Mouse (Mus musculus) lung, embryonic 14.5 days (tissue): Measurements from ENCODE around the gene Zglp1. TPM values are rescaled to one million over a fixed set of nuclear protein-coding genes. Genes with fewer than 3 reads are reported as not detected.

Experiments used
- ATAC-seq: fragments of 200-750 bp; cut with Nextera tagmentation; 2 replicates; pipeline ENCODE4 v1.8.0; 2017; ENCODE audit warnings: mild to moderate bottlenecking, moderate TSS enrichment, moderate library complexity; ENCODE audit not compliant: insufficient read depth
- DNase-seq: peaks from one replicate; pipeline ENCODE4 v3.0.0-alpha.2; 2015
- H3K27ac ChIP-seq: fragments of 300-500 bp; sonication (generic); 2 replicates; pipeline ENCODE4 v1.5.1; 2014; ENCODE audit warnings: low read depth, mild to moderate bottlenecking, moderate library complexity
- H3K27me3 ChIP-seq: fragments of 300-500 bp; sonication (generic); 2 replicates; pipeline ENCODE4 v1.6.1; 2014; ENCODE audit warnings: low read length, control low read depth; ENCODE audit not compliant: insufficient read depth
- H3K36me3 ChIP-seq: fragments of 300-500 bp; sonication (generic); 2 replicates; pipeline ENCODE4 v1.6.1; 2014; ENCODE audit warnings: control low read depth; ENCODE audit not compliant: insufficient read depth
- H3K4me1 ChIP-seq: fragments of 300-500 bp; sonication (generic); 2 replicates; pipeline ENCODE4 v1.6.1; 2014; ENCODE audit warnings: antibody characterized with exemption, control low read depth; ENCODE audit not compliant: insufficient read depth
- H3K4me2 ChIP-seq: fragments of 300-500 bp; sonication (generic); 2 replicates; pipeline ENCODE4 v1.6.1; 2014; ENCODE audit warnings: mild to moderate bottlenecking
- H3K4me3 ChIP-seq: fragments of 300-500 bp; sonication (generic); 2 replicates; pipeline ENCODE4 v1.5.1; 2014; ENCODE audit warnings: low read depth, low read length
- H3K9ac ChIP-seq: fragments of 300-500 bp; sonication (generic); 2 replicates; pipeline ENCODE4 v1.6.1; 2014
- H3K9me3 ChIP-seq: fragments of 300-500 bp; sonication (generic); 2 replicates; pipeline ENCODE4 v1.6.1; 2016; ENCODE audit warnings: low read depth, low read length, control low read depth
- CTCF ChIP-seq: IDR thresholded peaks from 2 replicates; pipeline ENCODE4 v1.5.1; 2016; ENCODE audit warnings: antibody characterized with exemption, low read depth
- WGBS: fragments of 180-500 bp; shearing (Covaris S2); extraction: QIAGEN DNeasy Blood & Tissue Kit; methylation state at CpG from one replicate; pipeline ENCODE4 v1.1.7; 2014; 5-methylcytosine and 5-hydroxymethylcytosine counted together
- polyA plus RNA-seq: library from polyadenylated mRNA; unstranded; fragments of >200 nt; fragmentation: Nextera tagmentation; extraction: Ambion mirVana; gene quantifications from 2 replicates; pipeline ENCODE4 v1.2.1, GENCODE M21; 2014

Gene Zglp1
- polyA plus RNA-seq, 1 experiment from 2014 or later = not detected

DNA sequence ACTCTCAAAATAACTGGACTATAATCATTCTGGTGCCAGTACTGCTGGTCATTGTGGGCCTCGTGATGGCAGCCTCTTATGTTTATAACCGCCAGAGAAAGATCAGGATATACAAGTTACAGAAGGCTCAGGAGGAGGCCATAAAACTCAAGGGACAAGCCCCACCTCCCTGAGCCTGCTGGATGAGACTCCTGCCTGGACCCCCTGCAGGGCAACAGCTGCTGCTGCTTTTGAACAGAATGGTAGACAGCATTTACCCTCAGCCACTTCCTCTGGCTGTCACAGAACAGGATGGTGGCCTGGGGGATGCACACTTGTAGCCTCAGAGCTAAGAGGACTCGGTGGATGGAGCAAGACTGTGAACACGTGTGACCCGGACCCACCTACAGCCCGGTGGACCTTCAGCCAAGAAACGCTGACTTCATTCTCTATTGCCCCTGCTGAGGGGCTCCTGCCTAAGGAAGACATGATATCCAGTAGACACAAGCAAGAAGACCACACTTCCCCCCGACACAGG, 39.1 kb downstream of the Zglp1 start:
- H3K27ac ChIP-seq = no peak overlapping the region
- peaks cover 9% of the 10 kb centered on the region; the same call in 1 of the 2 replicates for H3K36me3 ChIP-seq
- no peak overlapping the region for H3K9ac ChIP-seq
- TF ChIP-seq CTCF = no peak
- no peak for ATAC-seq
- H3K4me3 ChIP-seq = no peak overlapping the region
- H3K4me1 ChIP-seq = peaks cover 26% of the 10 kb centered on the region; the same call in 1 of the 2 replicates
- H3K9me3 ChIP-seq = no peaks in the 10 kb centered on the region
- no peak for DNase-seq
- peaks cover 23% of the 10 kb centered on the region for H3K27me3 ChIP-seq
- WGBS = 61% methylated on average over 8 of the region's 8 CpGs
- no peak overlapping the region for H3K4me2 ChIP-seq

DNA sequence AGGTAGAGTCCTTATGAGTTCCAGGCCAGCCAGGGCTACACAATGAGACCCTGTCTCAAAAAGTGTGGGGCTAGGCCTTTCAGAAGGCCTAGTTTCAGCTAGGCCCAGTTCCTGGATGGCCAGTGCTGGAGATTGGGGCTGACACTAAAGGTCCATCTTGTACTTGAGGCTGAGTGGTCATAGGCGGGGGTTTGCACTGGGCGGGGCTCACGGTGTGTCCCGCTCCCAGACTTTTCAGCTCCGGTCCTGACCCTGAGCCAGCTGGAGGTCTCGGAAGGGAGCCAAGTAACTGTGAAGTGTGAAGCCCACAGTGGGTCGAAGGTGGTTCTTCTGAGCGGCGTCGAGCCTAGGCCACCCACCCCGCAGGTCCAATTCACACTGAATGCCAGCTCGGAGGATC, 40.0 kb downstream of the Zglp1 start:
- Histone ChIP-seq H3K27me3 (peaks cover 13% of the 10 kb centered on the region), H3K4me1 (peaks cover 21% of the 10 kb centered on the region; the same call in 1 of the 2 replicates), H3K4me2 (peak overlapping the region; percentile 59), H3K36me3 (peaks cover 9% of the 10 kb centered on the region; the same call in 1 of the 2 replicates), H3K4me3 (peak overlapping the region; percentile 31), H3K27ac (no peak overlapping the region), H3K9ac (peak overlapping the region; percentile 32; the same call in 1 of the 2 replicates), H3K9me3 (no peaks in the 10 kb centered on the region)
- TF ChIP-seq CTCF = no peak
- 55% methylated on average over 12 of the region's 12 CpGs for WGBS
- ATAC-seq (no peak), DNase-seq (no peak)

DNA sequence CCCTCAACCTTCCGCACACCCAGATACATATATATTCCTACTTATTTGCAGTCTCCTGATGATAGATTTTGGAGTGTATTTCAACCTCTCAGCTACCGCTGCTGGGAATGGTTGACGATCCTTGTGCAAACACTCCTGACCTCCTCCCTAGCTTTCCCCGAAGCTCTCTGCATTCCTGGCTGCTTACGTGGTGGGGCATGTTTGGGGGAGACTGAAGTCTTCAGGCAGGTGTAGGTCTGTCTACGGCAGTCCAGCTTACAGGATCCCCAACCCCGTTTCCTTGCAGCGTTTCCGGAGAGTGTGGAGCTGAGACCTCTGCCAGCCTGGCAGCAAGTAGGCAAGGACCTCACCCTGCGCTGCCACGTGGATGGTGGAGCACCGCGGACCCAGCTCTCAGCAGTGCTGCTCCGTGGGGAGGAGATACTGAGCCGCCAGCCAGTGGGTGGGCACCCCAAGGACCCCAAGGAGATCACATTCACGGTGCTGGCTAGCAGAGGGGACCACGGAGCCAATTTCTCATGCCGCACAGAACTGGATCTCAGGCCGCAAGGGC, 41.6 kb downstream of the Zglp1 start:
- Histone ChIP-seq H3K4me1 (peaks cover 13% of the 10 kb centered on the region; the same call in 1 of the 2 replicates), H3K27ac (peak overlapping the region; percentile 96), H3K4me2 (peak overlapping the region; percentile 59), H3K27me3 (peaks cover 10% of the 10 kb centered on the region; the same call in 1 of the 2 replicates), H3K36me3 (peaks cover 11% of the 10 kb centered on the region; the same call in 1 of the 2 replicates), H3K9me3 (no peaks in the 10 kb centered on the region), H3K9ac (peak overlapping the region; percentile 32), H3K4me3 (peak overlapping the region; percentile 31)
- DNase-seq = peak; percentile 68
- peak; percentile 52 for ATAC-seq
- no peak for TF ChIP-seq CTCF
- 44% methylated on average over 19 of the region's 19 CpGs for WGBS

DNA sequence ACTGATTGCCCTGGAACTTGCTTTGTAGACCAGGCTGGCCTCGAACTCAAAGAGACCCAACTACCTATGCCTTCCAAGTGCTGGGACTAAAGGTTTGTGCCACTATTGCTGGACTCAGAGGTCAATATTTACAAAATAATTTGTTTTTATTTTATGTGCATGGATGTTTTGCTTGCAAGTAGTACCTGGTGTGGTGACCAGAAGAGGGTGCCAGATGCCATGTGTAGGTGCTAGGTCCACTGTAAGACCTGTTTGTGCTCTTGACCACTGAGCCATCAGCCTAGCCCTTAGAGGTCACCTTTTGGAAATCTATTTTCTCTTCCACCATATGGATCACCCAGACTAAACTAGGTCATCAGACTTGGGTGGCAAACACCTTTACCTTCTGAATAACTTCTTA, 44.2 kb downstream of the Zglp1 start:
- Histone ChIP-seq H3K9ac (no peak overlapping the region), H3K27me3 (peaks cover 6% of the 10 kb centered on the region; the same call in 1 of the 2 replicates), H3K4me3 (no peak overlapping the region), H3K27ac (no peak overlapping the region), H3K36me3 (peaks cover 7% of the 10 kb centered on the region; the same call in 1 of the 2 replicates), H3K4me2 (no peak overlapping the region), H3K9me3 (no peaks in the 10 kb centered on the region), H3K4me1 (0 out of 2 replicates have a peak, but pooled peaks cover 3% of the 10 kb centered on the region)
- WGBS = 58% methylated on average over 1 of the region's 1 CpGs
- ATAC-seq (no peak), DNase-seq (no peak)
- TF ChIP-seq CTCF = no peak; the same call in 1 of the 2 replicates

DNA sequence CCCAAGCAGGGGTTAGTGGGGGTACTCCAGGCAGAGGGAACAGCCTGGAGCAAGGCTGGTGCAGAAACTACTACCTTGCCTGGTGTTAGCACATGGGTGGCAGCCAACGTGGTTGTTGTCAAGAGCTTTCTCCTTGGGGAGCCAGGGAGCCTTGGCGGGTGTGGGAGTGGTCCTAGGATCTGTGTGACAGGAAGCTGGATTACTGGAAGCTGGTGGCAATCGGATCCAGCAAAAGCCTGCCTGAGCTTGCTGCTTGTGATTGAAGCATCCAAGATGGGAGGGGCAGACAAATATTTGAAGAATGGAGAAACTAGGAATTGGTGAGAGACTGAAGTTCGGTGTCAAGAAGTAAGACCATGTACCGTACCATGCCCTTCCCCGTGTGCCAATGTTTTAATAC, 44.6 kb downstream of the Zglp1 start:
- ATAC-seq = peak; percentile 16; the same call in 1 of the 2 replicates
- Histone ChIP-seq H3K4me1 (0 out of 2 replicates have a peak, but pooled peaks cover 4% of the 10 kb centered on the region), H3K27ac (peak overlapping the region; percentile 47; the same call in 1 of the 2 replicates), H3K4me3 (no peak overlapping the region), H3K36me3 (peaks cover 4% of the 10 kb centered on the region; the same call in 1 of the 2 replicates), H3K9ac (no peak overlapping the region), H3K4me2 (no peak overlapping the region), H3K27me3 (peaks cover 10% of the 10 kb centered on the region), H3K9me3 (no peaks in the 10 kb centered on the region)
- WGBS = 42% methylated on average over 6 of the region's 6 CpGs
- no peak for TF ChIP-seq CTCF
- DNase-seq = no peak

DNA sequence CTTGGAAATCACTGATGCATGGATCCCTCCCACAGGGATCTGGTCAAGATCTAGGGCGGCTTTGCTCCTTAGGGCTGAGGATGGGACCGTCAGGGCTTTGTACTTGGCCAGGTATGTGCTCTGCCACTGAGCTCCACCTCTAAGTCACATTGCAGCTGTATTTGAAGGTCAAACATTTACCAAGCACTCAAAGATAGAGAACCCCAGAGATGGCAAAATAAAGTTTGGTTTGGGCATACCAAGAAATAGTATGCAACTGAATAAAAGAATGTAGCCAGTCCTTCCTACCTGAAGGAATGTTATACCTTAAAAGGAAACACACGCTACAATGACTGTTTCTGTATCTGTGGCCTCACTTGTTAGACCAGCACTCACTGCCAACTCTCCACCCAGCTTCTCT, 45.5 kb downstream of the Zglp1 start:
- ATAC-seq (no peak), DNase-seq (no peak)
- no peak overlapping the region for H3K4me3 ChIP-seq
- H3K9me3 ChIP-seq = no peaks in the 10 kb centered on the region
- H3K9ac ChIP-seq = no peak overlapping the region
- H3K27me3 ChIP-seq = peaks cover 19% of the 10 kb centered on the region
- 49% methylated on average over 3 of the region's 3 CpGs for WGBS
- 0 out of 2 replicates have a peak, but pooled peaks cover 4% of the 10 kb centered on the region for H3K36me3 ChIP-seq
- no peak for TF ChIP-seq CTCF
- no peak overlapping the region for H3K27ac ChIP-seq
- H3K4me1 ChIP-seq = 0 out of 2 replicates have a peak, but pooled peaks cover 3% of the 10 kb centered on the region
- H3K4me2 ChIP-seq = no peak overlapping the region

DNA sequence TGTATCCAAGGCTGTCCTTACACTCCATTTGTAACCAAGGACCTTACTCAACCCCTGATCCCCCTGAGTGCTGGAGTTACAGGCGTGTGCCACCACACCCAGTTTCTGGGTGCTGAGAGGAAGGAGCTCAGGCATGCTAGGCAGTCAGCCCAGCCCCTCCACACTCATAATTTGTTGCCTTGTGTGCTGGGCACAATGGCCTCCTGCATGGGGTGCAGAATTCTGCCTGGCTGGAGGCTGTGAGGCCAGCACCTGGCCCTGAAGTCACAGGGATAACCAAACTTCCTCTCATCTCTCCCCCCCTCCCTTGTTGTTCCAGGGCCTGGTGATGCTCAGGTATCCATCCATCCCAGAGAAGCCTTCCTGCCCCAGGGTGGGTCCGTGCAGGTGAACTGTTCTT, 48.3 kb downstream of the Zglp1 start:
- Histone ChIP-seq H3K9me3 (no peaks in the 10 kb centered on the region), H3K36me3 (0 out of 2 replicates have a peak, but pooled peaks cover 4% of the 10 kb centered on the region), H3K27ac (no peak overlapping the region), H3K4me1 (peaks cover 3% of the 10 kb centered on the region; the same call in 1 of the 2 replicates), H3K4me2 (no peak overlapping the region), H3K9ac (no peak overlapping the region), H3K27me3 (peaks cover 35% of the 10 kb centered on the region), H3K4me3 (no peak overlapping the region)
- TF ChIP-seq CTCF = no peak
- 74% methylated on average over 2 of the region's 2 CpGs for WGBS
- DNase-seq = no peak
- no peak for ATAC-seq
